Mouse (Mus musculus): ENCODE measurements around the gene Vps26a. TPM values are rescaled to one million over a fixed set of nuclear protein-coding genes. Genes with fewer than 3 reads are reported as not detected.

Vps26a gene
- polyA plus RNA-seq, 1 experiment from 2014 or later = 79.0 TPM

GRCm38 (mm10) chr10:62450280-62450640, 36.3 kb downstream of the Vps26a start:
- Histone ChIP-seq H3K9ac (peak overlapping the region; percentile 94), H3K4me2 (peak overlapping the region; percentile 67), H3K4me1 (peaks cover 13% of the 10 kb centered on the region), H3K36me3 (peaks cover 17% of the 10 kb centered on the region; the same call in 1 of the 2 replicates), H3K9me3 (no peaks in the 10 kb centered on the region), H3K27ac (0 out of 2 replicates have a peak overlapping the region, but pooled peaks have one; percentile 85), H3K27me3 (no peaks in the 10 kb centered on the region), H3K4me3 (peak overlapping the region; percentile 86)
- no peak; the same call in 1 of the 2 replicates for ATAC-seq (ENCODE audit: borderline replicate concordance, extremely low read depth, low FRiP score, low TSS enrichment)
- WGBS = 32% methylated on average over 18 of the region's 18 CpGs

- Histone ChIP-seq H3K36me3 (peaks cover 24% of the 10 kb centered on the region; the same call in 1 of the 2 replicates), H3K9me3 (no peaks in the 10 kb centered on the region), H3K9ac (peak within 1 kb of the TSS; percentile 94), H3K4me3 (peak within 1 kb of the TSS; percentile 86), H3K4me2 (peak within 1 kb of the TSS; percentile 67), H3K27ac (peak within 1 kb of the TSS; percentile 85), H3K4me1 (peaks cover 13% of the 10 kb centered on the region), H3K27me3 (no peaks in the 10 kb centered on the region)
- ATAC-seq (ENCODE audit: borderline replicate concordance, extremely low read depth, low FRiP score, low TSS enrichment) = peak; percentile 89; the same call in 1 of the 2 replicates
- under 1% methylated on average over 73 of the region's 73 CpGs for WGBS
Measured at GRCm38 (mm10) chr10:62449364-62450279, 37.0 kb downstream of the Vps26a start, which contains the start of the genes 4930507D05Rik and Supv3l1. Gene 4930507D05Rik (plus strand): TSS chr10:62449489. Gene Supv3l1 (minus strand): TSS chr10:62449738.

GRCm38 (mm10) chr10:62430427-62430826, 56.2 kb downstream of the Vps26a start:
- Histone ChIP-seq H3K36me3 (peaks cover 75% of the 10 kb centered on the region), H3K9ac (no peak overlapping the region), H3K4me1 (no peaks in the 10 kb centered on the region), H3K9me3 (no peaks in the 10 kb centered on the region), H3K4me2 (no peak overlapping the region), H3K27me3 (no peaks in the 10 kb centered on the region), H3K27ac (no peak overlapping the region), H3K4me3 (no peak overlapping the region)
- no peak for ATAC-seq (ENCODE audit: borderline replicate concordance, extremely low read depth, low FRiP score, low TSS enrichment)
- WGBS = 81% methylated on average over 5 of the region's 5 CpGs

GRCm38 (mm10) chr10:62425081-62425871, 61.3 kb downstream of the Vps26a start:
- no peak overlapping the region for H3K4me3 ChIP-seq
- H3K9ac ChIP-seq = no peak overlapping the region
- peak overlapping the region; percentile 78 for H3K27ac ChIP-seq
- no peak overlapping the region for H3K4me2 ChIP-seq
- H3K4me1 ChIP-seq = peaks cover 6% of the 10 kb centered on the region; the same call in 1 of the 2 replicates
- ATAC-seq (ENCODE audit: borderline replicate concordance, extremely low read depth, low FRiP score, low TSS enrichment) = peak; percentile 52
- H3K36me3 ChIP-seq = peaks cover 26% of the 10 kb centered on the region
- H3K27me3 ChIP-seq = no peaks in the 10 kb centered on the region
- no peaks in the 10 kb centered on the region for H3K9me3 ChIP-seq
- 27% methylated on average over 9 of the region's 9 CpGs for WGBS

- 41% methylated on average over 15 of the region's 15 CpGs for WGBS
- ATAC-seq (ENCODE audit: borderline replicate concordance, extremely low read depth, low FRiP score, low TSS enrichment) = peak; percentile 72
- Histone ChIP-seq H3K27me3 (no peaks in the 10 kb centered on the region), H3K27ac (peak within 1 kb of the TSS; percentile 77), H3K4me1 (peaks cover 6% of the 10 kb centered on the region; the same call in 1 of the 2 replicates), H3K36me3 (no peaks in the 10 kb centered on the region), H3K9ac (no peak within 1 kb of the TSS), H3K9me3 (no peaks in the 10 kb centered on the region), H3K4me3 (no peak within 1 kb of the TSS), H3K4me2 (0 out of 2 replicates have a peak within 1 kb of the TSS, but pooled peaks have one; percentile 13)
Measured at GRCm38 (mm10) chr10:62422255-62422654, 64.3 kb downstream of the Vps26a start, which contains the start of gene Hkdc1. Gene Hkdc1 (minus strand): TSS chr10:62422491.

GRCm38 (mm10) chr10:62421127-62421526, 65.5 kb downstream of the Vps26a start:
- WGBS = 59% methylated on average over 3 of the region's 3 CpGs
- H3K27ac ChIP-seq = peak overlapping the region; percentile 57
- no peaks in the 10 kb centered on the region for H3K9me3 ChIP-seq
- ATAC-seq (ENCODE audit: borderline replicate concordance, extremely low read depth, low FRiP score, low TSS enrichment) = no peak
- no peak overlapping the region for H3K4me3 ChIP-seq
- peaks cover 6% of the 10 kb centered on the region; the same call in 1 of the 2 replicates for H3K4me1 ChIP-seq
- no peaks in the 10 kb centered on the region for H3K36me3 ChIP-seq
- H3K27me3 ChIP-seq = no peaks in the 10 kb centered on the region
- H3K4me2 ChIP-seq = no peak overlapping the region
- no peak overlapping the region for H3K9ac ChIP-seq

GRCm38 (mm10) chr10:62420399-62420798, 66.2 kb downstream of the Vps26a start:
- no peak for ATAC-seq (ENCODE audit: borderline replicate concordance, extremely low read depth, low FRiP score, low TSS enrichment)

GRCm38 (mm10) chr10:62419422-62419821, 67.2 kb downstream of the Vps26a start:
- Histone ChIP-seq H3K4me1 (peaks cover 6% of the 10 kb centered on the region; the same call in 1 of the 2 replicates), H3K27me3 (no peaks in the 10 kb centered on the region), H3K4me2 (no peak overlapping the region), H3K4me3 (no peak overlapping the region), H3K9ac (no peak overlapping the region), H3K9me3 (no peaks in the 10 kb centered on the region), H3K36me3 (no peaks in the 10 kb centered on the region), H3K27ac (no peak overlapping the region)
- 69% methylated on average over 5 of the region's 5 CpGs for WGBS
- ATAC-seq (ENCODE audit: borderline replicate concordance, extremely low read depth, low FRiP score, low TSS enrichment) = no peak

More at GRCm38 (mm10) chr10:62420399-62420798, 66.2 kb downstream of the Vps26a start:
- Histone ChIP-seq H3K4me2 (no peak overlapping the region), H3K36me3 (no peaks in the 10 kb centered on the region), H3K9me3 (no peaks in the 10 kb centered on the region), H3K9ac (no peak overlapping the region), H3K27me3 (no peaks in the 10 kb centered on the region), H3K4me1 (peaks cover 6% of the 10 kb centered on the region; the same call in 1 of the 2 replicates), H3K4me3 (no peak overlapping the region), H3K27ac (peak overlapping the region; percentile 57)
- WGBS = 45% methylated on average over 6 of the region's 6 CpGs

- 76% methylated on average over 7 of the region's 7 CpGs for WGBS
- Histone ChIP-seq H3K4me1 (peaks cover 4% of the 10 kb centered on the region), H3K9ac (no peak overlapping the region), H3K27me3 (no peaks in the 10 kb centered on the region), H3K4me3 (no peak overlapping the region), H3K36me3 (no peaks in the 10 kb centered on the region), H3K4me2 (no peak overlapping the region), H3K27ac (no peak overlapping the region), H3K9me3 (no peaks in the 10 kb centered on the region)
- ATAC-seq (ENCODE audit: borderline replicate concordance, extremely low read depth, low FRiP score, low TSS enrichment) = no peak
Measured at GRCm38 (mm10) chr10:62418831-62419356, 67.7 kb downstream of the Vps26a start.

GRCm38 (mm10) chr10:62413606-62413982, 73.0 kb downstream of the Vps26a start:
- no peaks in the 10 kb centered on the region for H3K36me3 ChIP-seq
- no peak overlapping the region for H3K9ac ChIP-seq
- H3K4me1 ChIP-seq = peaks cover 7% of the 10 kb centered on the region; the same call in 1 of the 2 replicates
- peak overlapping the region; percentile 94 for H3K27ac ChIP-seq
- no peak overlapping the region; the same call in 1 of the 2 replicates for H3K4me2 ChIP-seq
- ATAC-seq (ENCODE audit: borderline replicate concordance, extremely low read depth, low FRiP score, low TSS enrichment) = peak; percentile 50; the same call in 1 of the 2 replicates
- no peak overlapping the region for H3K4me3 ChIP-seq
- no peaks in the 10 kb centered on the region for H3K27me3 ChIP-seq
- WGBS = 9% methylated on average over 4 of the region's 4 CpGs
- no peaks in the 10 kb centered on the region for H3K9me3 ChIP-seq

Measured in lung, embryonic 15.5 days (tissue).